Mouse (Mus musculus): ENCODE measurements around the gene Kdr. TPM values are rescaled to one million over a fixed set of nuclear protein-coding genes. Genes with fewer than 3 reads are reported as not detected.

Gene Kdr
- total RNA-seq (2022): 10 to 100 TPM; 62.5 to 87.5 (median 77.7) TPM

GRCm38 (mm10) chr5:75978374-75979100 is at the start of gene Kdr:
Gene Kdr, minus strand, starts transcription at chr5:75978458.
- peak; percentile 86 for DNase-seq (ENCODE audit: low spot score)

GRCm38 (mm10) chr5:76026805-76027204 is 48.5 kb upstream of the Kdr start:
- DNase-seq (ENCODE audit: low spot score): no peak

- peak; percentile 55 for DNase-seq (ENCODE audit: low spot score)
Measured at GRCm38 (mm10) chr5:76025996-76026665, 47.9 kb upstream of the Kdr start.

- no peak for DNase-seq (ENCODE audit: low spot score)
Measured at GRCm38 (mm10) chr5:76023011-76023773, 44.9 kb upstream of the Kdr start.

- no peak for DNase-seq (ENCODE audit: low spot score)
Measured at GRCm38 (mm10) chr5:76022436-76022835, 44.2 kb upstream of the Kdr start.

GRCm38 (mm10) chr5:76018321-76018720 is 40.1 kb upstream of the Kdr start:
- no peak for DNase-seq (ENCODE audit: low spot score)

GRCm38 (mm10) chr5:76016086-76016485 is 37.8 kb upstream of the Kdr start:
- DNase-seq (ENCODE audit: low spot score): peak; percentile 41

GRCm38 (mm10) chr5:76013881-76014431 is 35.7 kb upstream of the Kdr start:
- DNase-seq (ENCODE audit: low spot score): peak; percentile 75

- DNase-seq (ENCODE audit: low spot score): no peak
Measured at GRCm38 (mm10) chr5:76006403-76006802, 28.1 kb upstream of the Kdr start.

- DNase-seq (ENCODE audit: low spot score): no peak
Measured at GRCm38 (mm10) chr5:75990212-75990611, 12.0 kb upstream of the Kdr start.

GRCm38 (mm10) chr5:75987530-75987929 is 9.3 kb upstream of the Kdr start:
- no peak for DNase-seq (ENCODE audit: low spot score)

GRCm38 (mm10) chr5:75980521-75981311 is 2.5 kb upstream of the Kdr start:
- DNase-seq (ENCODE audit: low spot score): no peak

- DNase-seq (ENCODE audit: low spot score): peak; percentile 26
Measured at GRCm38 (mm10) chr5:75979108-75979507, 850 bp upstream of the Kdr start.

GRCm38 (mm10) chr5:75977441-75978373 is 551 bp downstream of the Kdr start:
- DNase-seq (ENCODE audit: low spot score): no peak

GRCm38 (mm10) chr5:75976696-75977095 is 1.6 kb downstream of the Kdr start:
- DNase-seq (ENCODE audit: low spot score): no peak

GRCm38 (mm10) chr5:75975398-75975797 is 2.9 kb downstream of the Kdr start:
- no peak for DNase-seq (ENCODE audit: low spot score)

GRCm38 (mm10) chr5:75974543-75975130 is 3.6 kb downstream of the Kdr start:
- DNase-seq (ENCODE audit: low spot score): peak; percentile 53

GRCm38 (mm10) chr5:75969887-75970286 is 8.4 kb downstream of the Kdr start:
- no peak for DNase-seq (ENCODE audit: low spot score)

GRCm38 (mm10) chr5:75962558-75962957 is 15.7 kb downstream of the Kdr start:
- DNase-seq (ENCODE audit: low spot score): no peak

Measured in heart, adult 8-10 months (tissue).